Mouse (Mus musculus): Measurements from ENCODE around the gene Nrp2.

Gene Nrp2

GRCm38 (mm10) chr1:62751011-62752006, 48.2 kb downstream of the Nrp2 start:
- in situ Hi-C loops (cut with MboI): no loop called here

- in situ Hi-C loops (cut with MboI): no loop called here
Measured at GRCm38 (mm10) chr1:62752055-62752454, 49.0 kb downstream of the Nrp2 start.

GRCm38 (mm10) chr1:62752661-62753333, 49.7 kb downstream of the Nrp2 start:
- in situ Hi-C loops (cut with MboI): no loop called here

DNA sequence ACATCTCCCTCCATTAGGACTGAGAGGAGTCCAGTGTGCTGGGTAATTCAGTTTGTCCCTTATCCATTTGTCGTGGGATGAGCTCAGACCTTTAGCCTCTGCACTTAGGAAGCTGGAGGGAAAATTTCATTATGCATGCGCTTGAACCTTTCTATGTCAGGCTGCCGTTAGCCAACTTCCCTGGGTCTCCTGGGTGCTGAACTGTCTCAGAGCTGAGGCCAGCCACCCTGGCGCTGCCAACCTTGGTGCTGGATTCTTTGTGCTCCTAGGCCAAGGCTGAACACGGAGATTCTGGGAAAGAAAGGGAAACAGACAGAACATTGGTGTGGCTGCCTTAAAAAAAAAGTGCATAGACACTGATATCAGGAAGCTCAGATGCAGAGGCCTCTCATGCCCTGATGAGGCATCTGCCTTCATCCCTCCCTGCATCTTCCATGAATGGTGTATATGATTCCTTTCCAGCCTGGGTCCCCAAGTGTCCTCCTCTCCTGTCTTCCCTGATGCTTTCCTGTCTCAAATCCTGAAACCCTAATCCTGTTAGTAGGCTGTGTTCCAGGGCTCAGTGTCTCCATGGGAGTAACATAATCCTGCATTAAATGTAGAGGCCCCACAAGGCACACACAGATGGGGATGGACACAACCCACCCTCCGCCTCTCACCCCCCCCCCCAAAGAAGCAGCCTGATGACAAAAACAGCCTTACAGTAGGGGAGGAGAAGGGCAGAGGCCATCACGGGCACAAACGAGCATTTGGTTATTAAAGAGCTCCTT, 51.2 kb downstream of the Nrp2 start:
- in situ Hi-C loops (cut with MboI): no loop called here

DNA sequence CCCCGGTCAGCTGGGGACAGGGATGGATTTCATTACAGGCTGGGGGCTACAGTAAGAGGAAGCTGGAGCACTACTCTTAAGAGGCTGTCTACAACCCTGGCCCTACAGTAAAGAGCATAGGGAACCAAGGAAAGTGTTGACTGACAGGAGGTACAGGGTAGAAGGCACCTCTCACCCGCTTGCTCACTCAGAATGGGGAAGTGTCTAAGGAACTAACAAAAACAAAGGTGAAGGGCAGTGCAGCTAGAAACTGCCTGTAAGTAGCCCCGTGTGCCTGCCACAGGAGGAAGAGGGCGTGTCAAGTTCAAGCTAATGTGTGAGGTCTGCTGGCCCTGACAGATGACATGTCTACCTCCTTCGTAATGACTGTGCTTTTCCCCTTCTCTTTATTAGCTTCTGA, 57.0 kb downstream of the Nrp2 start:
- in situ Hi-C loops (cut with MboI): no loop called here

- in situ Hi-C loops (cut with MboI): no loop called here
Measured at GRCm38 (mm10) chr1:62760565-62760964, 57.5 kb downstream of the Nrp2 start.

- in situ Hi-C loops (cut with MboI): no loop called here
Measured at GRCm38 (mm10) chr1:62763779-62764178, 60.7 kb downstream of the Nrp2 start.

DNA sequence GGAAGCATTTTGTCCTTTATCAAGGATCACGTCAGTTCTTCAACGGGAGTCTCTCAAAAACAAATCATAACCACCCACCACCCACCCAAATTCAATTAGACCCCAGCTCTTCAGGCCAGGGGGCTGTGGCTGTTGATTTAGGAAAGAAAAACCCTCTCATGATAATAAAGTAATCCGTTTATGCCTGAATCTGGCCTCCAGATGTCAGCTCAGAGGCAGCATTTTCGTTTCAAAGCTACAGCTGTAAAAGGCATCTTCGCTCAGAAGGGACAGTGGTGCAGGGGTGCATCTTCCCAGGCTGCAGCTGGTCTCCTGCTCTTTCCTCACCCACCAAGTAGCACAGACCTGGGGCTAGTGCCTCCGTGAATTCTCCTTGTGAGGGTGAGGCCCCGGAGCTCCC, 62.1 kb downstream of the Nrp2 start:
- in situ Hi-C loops (cut with MboI): no loop called here

- in situ Hi-C loops (cut with MboI): no loop called here
Measured at GRCm38 (mm10) chr1:62766766-62767165, 63.7 kb downstream of the Nrp2 start.

- in situ Hi-C loops (cut with MboI): no loop called here
Measured at GRCm38 (mm10) chr1:62767611-62768010, 64.5 kb downstream of the Nrp2 start.

- in situ Hi-C loops (cut with MboI): no loop called here
Measured at GRCm38 (mm10) chr1:62770576-62770975, 67.5 kb downstream of the Nrp2 start.

DNA sequence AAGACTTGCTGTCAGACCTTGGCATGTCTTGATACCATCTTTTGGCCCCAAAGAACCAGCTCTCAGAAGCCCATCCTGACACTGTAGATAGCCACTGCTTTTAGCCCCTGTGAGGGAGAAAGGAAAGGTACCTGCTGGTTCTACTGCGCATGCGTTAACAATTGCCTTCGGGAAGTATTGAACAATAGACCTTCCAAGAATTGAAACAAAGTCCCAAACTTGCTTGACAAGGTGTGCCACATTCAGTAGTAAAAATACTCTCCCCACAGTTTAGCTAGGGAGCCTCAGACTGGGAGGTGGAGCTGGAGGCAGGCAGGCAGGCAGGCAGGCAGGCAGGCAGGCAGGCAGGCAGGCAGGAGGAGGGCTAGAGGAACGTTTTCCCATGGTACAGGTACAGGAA, 69.3 kb downstream of the Nrp2 start:
- in situ Hi-C loops (cut with MboI): no loop called here

DNA sequence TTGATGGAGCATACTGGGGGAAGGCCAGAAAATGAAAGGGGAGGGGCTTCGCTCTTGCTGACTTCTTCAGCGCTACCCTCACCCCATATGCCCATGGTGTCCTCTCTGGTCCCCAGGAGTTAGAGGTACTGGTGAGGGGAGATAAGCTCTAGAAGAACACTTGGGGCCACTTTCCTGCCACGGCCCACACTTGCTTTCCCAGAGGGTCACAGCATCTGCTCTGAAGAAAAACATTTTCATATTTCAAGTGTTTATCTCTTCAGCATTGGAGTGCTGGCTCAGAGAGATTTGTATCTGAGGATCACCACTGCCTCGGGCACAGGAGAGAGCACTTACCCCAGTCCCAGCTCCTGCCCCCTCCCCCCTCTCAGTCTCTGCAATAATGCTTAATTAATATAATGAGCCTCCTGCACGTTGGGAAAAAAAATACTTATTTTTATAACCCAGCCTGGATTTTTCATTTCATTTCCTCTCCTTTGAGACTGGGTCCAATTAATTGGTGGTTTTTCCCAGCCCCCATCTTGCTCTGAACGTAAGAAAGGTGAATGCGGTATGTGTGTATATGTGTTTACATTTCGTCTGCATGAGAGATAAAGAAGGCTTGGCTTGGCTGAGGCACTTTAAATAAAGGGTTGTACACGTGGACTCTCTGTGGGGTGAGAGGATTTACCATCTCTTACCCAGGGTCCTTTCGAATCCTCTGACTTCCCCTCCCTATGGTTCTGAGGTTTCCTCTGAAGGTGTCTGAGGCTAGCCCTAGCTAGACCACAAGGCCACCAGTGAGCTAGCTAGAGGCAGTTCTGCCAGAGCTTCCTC, 70.2 kb downstream of the Nrp2 start:
- in situ Hi-C loops (cut with MboI): no loop called here

GRCm38 (mm10) chr1:62773921-62774191, 70.8 kb downstream of the Nrp2 start:
- in situ Hi-C loops (cut with MboI): no loop called here

DNA sequence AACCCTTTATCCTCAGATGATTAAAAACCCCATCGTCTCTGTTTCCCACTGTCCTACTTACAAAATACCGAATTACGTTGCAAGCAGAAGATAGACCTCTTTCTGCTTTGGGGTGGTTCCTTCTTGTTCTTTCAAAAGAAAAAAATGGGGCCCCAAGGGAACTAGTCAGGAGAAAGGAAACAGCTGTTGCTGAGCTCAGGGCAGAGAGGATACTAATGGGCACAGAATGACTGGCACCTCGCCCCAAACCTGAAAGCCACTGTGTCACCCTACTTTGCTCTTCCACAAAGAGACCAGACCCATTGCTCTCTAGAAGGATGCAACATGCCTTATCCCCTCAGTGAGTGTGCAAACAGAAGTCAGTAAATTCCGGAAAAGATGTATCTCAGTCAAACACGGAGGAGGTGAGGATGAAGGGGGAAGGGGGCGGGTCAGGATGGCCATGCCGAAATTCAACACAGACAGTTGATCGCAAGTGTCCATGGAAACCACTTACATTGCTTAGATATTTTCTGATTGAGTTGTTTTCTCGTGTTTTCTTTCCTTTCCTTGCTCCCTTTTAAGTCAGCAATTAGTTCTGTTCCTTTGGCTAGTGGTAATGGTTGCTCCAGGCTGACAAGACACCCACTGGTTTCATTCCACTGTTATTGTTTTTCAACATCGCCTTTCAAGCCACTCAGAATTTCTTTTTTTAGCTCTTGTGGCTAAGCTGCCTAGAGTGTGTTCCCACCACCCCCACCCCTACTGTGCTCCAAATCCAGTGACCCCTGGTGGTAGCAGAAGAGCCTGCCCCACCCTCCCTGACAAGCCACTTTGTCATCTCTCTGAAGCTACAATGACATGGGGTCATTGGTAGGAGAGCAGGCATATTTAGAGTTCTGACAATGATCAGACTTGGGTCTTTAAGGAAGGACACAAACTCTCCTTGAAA, 71.5 kb downstream of the Nrp2 start:
- in situ Hi-C loops (cut with MboI): no loop called here

DNA sequence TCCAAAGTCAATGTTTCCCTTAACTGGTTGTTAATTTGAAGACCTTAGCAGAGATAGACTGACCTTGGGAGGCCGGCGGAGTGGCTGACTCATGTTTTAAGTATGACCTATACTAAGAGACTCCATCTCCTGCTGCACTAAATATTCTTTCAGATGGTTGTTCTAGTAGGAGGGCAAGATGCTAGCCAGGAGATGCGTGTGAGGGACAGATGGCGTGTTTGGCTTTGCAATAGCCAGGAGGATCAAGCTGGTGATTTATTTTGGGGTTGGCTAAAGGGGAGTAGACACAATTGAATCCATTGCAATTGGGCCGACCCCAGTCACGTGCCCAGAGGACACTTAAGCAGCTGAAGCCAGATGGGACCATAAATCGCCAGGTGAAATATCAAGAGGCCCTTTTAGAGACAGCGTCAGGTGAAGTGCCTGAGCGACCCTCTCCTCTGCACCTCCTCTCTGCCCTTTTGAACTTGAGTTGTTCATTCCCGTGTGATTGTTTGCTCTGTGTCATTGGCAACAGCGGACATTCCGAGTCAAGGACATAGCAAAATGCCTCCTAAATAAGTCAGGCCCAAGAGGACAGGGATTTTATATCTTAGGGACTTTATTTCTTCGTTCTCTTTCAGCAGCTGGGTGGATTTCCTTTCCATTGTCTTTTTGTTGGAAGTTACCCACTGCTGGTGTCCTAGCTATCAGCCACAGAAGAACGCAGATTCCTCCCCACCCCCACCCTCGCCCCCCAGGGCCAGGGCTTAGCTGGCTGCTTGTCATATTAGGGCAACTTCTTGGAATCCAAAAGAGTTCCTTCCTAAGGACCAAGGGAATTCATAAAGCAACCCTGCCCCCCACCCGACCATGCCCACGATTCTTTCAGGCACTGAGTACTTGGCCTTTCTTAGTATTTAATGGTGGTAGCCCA, 74.5 kb downstream of the Nrp2 start:
- in situ Hi-C loops (cut with MboI): no loop called here

- in situ Hi-C loops (cut with MboI): no loop called here
Measured at GRCm38 (mm10) chr1:62778910-62779309, 75.8 kb downstream of the Nrp2 start.

- in situ Hi-C loops (cut with MboI): no loop called here
Measured at GRCm38 (mm10) chr1:62780068-62780761, 77.1 kb downstream of the Nrp2 start.

- in situ Hi-C loops (cut with MboI): no loop called here
Measured at GRCm38 (mm10) chr1:62782155-62782554, 79.1 kb downstream of the Nrp2 start.
